Mouse (Mus musculus) mature B cell (primary cell): Measurements from ENCODE around the gene Cobl.

Source experiments
- in situ Hi-C: fragments of 300-500 bp; cut with MboI; formaldehyde crosslinking; loops from 2 replicates; pipeline ENCODE4 v1.14.3; 2019

Gene Cobl

DNA sequence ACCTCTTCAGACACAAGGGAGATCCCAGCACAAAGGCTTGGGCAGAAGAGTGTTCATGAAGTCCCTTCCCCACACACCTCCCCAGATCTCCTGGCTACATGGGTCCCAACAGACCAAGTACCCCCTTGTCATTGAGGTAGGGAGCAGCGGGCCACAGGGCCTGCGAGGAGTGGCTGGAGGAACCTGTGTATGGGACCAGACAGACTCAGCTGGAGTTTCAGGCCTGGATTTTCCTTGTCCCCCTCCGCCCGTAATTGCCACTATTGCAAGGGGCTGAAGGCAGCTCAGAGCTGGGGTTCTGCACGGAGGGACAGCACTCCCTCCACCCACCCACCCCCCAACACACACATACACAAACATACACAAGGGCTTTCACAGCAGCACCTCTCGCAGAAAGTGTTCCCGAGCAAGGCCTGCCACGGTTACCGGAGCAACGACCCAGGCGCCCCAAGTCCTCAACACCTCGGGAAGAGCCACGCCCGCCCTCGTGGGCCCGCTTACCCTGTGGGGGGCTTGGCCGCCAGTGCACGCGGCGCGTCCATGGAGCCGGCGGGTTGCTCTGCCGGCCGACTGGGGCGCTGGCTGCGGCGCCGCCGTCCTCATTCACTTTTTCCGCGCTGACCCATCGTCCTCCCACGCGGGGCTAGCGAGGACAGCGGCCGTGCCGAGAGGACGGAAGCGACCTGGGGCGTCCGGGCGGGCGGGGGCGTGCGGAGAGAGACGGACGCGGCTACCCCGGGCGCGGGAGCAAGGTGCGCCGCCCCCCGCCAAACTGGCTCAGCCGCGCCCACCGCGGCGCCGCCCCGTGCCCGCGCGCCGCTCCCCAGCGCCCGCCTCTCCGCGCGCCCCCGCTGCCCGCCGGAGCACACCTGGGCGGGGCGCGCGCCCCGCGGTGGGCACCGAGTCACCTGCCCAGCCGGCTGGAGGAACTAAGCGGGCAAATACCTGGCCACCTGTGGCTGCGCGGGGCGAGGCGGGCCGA is at the start of gene Cobl:
TSS of gene Cobl (minus strand) at position 780 of the 982 bp plus-strand sequence.
- in situ Hi-C loops: no loop called here

DNA sequence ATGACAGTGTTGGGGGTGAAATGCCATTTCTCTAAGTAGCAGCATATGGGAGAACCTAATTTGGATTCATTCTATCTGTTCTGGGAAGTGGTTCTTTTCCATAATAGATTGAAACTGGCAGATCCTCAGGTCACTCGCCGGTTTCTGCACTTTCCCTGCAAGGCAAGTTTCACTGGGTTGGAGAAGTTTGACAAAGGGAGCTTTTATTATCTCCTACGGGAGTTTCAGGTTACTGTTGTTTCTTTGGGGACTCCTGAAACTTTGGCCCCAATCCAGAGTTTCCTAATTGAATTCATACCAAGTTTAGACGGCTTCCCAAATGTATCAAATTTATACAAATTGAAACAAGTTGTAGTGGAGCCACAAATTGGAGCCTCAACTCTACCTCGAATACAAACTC is 49.0 kb upstream of the Cobl start:
- in situ Hi-C loops: no loop called here

DNA sequence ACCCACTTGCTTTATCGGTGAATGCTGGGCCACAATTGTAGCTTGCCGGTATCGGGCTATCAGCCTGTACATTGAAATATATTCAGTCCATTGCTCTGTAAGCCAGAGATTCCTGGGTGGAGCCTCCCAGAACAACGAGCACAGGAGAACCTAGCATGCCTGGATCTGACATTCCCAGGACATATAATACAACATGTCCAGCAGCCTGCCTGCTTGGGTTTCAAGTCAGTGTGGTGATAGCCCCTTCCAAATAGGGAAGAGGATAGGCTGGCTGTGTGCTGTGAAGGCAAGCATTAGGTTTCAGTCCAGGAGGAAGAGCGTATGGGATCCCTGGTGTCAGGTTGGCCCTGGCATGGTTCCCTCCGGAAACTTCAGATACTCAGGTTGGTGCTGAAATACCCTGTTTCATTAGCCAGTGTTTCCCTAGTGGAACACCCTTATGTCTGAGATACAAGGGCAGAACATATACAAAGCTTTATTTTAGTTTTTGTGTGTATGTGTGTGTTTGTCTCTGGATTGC is 41.7 kb upstream of the Cobl start:
- in situ Hi-C loops: no loop called here

DNA sequence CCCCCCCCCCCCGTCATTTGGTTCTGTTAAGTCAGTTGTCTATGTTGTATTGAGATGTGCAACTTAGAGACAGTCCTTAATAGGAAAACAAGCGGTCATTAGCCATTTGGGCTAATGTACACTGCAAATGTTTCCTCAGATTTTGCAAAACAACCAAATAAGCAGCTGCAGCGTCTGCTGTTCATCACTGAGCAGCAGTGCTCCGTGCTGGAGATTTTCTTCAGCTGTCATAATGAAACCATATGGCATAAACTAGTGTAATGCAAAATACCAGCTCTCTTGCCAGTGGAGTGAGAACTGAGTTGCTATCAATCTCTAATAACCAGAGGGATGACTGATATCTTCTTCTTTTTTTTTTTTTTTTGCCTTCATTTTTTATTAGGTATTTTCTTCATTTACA is 39.0 kb upstream of the Cobl start:
- in situ Hi-C loops: no loop called here

DNA sequence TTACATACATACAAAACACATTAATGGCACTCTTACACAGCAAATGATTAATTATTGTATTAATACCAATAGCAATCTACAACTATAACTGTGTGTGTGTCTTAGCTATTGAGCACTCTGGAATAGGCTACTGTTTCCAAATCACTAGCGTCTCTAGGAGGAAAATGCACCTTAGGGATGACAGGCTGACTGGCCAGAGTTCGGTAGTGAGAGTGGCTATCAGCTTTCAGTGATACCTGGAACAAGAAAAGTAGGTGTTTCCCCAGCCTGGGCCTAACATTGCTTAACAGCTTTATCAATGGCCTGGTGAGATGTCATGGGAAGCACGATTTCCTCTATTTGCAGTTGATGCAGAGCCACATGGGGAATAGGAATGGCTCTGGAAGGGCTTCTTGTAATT is 37.0 kb upstream of the Cobl start:
- in situ Hi-C loops: no loop called here

DNA sequence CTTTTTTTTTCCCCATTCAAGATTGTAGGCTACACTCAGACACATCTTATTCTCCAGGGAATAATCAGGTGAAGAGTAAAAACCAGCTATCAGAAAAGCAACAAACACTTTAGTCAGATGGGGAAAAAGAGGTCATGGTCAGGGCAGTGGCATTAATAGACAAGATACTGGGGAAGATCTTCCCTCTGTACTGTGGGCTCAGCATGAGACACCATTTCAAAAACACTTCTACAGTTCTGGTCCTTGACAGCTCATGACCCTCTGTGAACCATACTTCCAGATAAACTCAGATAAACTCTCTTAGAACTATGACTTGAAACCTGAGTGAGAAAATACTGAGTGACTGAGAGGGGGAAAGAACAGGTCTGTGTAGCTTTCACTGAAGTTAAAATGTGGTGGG is 29.0 kb upstream of the Cobl start:
- in situ Hi-C loops: no loop called here

DNA sequence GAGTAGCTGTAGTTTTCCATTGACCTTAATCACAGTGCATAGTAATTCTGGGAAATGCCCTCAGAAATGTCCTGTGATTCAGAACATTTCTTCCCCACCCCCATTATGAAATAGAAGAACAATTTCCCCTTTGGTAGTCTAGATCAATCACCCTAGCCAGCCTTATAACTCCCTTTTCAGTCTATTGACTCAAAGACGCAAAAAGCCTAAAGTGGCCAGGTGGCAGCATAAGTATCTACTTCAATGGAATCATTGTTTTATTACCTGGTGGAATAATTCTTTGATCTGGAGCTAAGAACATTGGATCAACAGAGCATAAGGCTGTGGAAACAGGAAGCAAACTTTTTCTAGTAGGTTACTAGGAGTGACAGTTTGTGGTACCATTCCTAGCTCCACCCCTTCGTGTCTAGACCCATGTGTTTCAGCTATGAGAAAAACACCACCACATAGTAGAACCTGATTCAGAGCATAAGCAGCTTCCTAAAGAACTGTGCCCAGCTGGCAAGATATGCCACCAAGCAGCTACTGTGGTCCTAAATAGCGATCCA is 15.2 kb upstream of the Cobl start:
- in situ Hi-C loops: no loop called here

DNA sequence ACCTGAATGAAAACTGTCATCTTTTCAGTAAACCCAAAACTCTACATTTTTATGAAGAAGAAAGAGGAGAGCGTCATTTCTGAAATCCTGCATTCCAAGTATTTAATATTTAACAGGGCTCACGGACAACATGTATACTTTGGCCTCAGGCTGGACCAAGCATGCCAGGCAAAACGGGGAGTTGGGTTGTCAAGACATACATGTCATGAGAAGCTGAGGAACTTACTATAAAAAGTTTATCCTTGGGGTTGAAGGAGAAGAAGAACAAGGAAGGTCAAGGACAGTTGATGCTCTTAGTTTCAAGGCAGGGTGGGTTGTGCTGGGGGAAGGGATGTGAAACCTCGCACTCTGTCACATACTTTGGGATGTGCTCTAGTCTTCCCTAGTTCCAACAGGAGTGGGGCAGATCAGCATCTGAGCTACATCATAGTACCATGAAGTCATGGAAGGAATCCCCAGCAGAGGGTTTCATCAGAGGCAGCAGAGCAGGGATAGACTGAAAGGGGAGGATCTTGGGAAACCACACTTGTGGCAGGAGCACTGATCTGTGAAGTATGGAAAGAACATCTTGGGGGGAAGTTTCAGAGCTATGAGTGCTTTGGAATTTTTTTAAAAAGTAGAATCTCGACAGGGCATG is 9.7 kb upstream of the Cobl start:
- in situ Hi-C loops: no loop called here

DNA sequence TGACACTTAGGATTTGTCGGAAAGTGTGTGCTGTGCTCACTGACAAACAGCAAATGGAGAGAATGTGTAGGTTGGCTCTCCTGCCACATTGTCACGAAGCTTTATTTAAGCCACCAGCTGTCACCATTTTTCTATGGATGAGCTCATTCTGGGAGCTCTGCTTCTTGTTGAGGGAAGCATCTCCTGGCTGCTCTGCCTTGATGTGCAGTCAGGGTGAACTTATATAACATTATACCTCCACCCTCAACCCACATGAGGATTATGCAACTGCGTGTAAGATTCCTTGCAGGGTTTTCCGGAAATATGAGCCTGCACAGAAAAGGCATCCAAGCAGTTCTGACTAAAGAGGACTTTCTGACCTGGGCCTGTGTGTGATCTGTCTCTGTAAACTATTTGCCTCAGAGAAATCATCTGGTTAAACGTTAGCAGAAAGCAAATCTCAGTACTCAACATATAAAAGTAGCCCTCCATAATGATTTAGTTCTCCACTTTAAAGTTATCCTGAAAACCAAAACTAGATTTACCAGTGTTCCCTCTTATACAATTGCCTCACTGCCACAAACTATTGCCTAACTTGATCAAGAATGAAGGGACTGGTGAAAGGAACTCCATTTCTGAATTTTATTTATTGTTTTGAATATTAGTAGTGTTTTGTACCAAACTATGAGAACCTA is 9.0 kb upstream of the Cobl start:
- in situ Hi-C loops: no loop called here

DNA sequence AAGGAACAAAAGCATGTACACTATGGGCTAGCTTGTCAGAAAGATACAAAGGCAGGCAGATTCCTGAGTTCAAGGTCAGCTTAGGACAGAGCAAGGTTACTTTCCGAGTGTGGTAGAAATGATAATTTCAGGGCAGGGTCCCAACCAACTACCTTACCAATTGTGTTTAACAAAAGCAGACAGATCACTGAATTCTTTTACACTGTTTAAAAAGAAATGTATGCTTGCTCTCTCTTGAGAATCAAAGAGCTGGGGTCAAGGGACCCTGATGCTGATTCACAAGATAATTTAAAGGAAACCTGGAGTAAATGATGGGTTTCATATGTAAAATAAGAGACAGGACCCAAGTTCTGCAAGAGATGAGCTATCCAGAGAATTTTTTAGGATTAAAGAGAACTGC is 4.9 kb upstream of the Cobl start:
- in situ Hi-C loops: no loop called here

DNA sequence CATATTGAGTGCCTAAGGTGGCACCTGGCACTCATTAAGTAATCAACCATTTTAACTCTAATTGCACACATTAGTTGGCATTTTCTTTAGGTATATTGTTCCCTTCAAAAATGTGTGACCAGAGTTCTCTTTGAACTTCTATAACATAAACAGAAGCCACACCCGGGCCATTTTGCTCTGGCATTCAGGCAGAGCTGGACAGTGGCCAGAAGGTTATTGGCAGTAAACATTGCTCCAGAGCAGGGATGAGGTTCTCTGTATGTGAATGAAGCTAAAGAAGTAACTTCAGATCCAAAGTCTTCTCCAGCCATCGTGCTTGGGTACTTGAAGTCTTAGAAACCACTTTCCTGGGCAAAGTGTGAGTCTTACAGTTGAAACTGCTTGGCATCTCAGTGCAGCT is 3.9 kb upstream of the Cobl start:
- in situ Hi-C loops: no loop called here

DNA sequence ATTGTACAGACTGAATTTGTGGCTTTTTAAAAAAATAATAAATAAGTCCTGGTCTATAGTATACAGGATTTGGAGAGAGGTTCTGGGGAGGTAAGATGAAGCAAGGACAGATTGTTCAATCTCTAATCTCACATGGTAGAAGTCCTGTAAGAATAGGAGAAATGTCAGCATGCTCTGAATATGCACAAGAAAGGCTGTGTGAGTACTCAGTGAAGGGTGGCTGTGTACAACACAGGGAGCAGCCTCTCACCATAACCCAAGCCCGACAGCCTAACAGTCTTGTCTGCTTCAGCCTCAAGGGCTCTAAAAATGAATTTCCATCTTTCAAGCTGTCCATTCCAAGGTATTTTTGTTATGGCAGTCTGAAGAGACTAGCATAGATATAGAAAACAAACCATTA is 3.1 kb upstream of the Cobl start:
- in situ Hi-C loops: no loop called here

DNA sequence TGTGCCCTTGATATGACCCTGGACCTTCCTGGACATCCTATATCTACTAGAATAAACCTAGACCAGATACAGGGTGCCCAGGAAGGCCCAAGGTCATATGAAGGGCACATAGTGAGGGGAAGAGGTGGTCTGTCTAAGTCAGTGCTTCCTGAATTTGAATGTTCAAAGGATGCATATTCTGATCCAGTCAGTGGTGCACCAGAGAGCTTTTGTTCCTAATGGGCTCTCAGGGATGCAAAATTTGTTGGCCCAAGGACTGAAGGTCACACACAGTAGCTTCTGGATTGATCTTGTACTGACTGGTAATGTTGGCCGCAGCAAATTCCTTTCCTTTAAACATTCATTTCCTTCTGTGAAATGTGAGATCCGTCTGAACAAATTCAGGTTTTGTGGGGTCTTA is 2.5 kb upstream of the Cobl start:
- in situ Hi-C loops: no loop called here

DNA sequence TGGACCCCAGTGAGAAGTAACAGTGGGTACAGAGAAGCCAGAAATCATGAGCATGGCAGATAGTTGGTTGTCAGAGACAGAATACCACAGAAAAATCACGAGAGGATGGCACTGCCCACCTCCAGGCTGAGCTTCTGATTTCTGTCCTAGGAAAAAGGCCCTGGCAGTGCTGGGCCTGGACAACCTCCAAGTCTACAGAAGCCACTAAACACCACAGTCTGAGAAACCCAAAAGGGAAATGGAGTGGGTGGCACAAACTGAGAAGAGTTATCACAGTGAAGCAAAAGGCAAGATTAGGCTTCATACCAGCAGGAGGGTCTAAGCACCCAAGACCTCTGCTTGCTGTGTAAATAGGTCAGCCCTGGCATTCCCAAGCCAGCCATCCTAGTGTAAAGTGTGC is 1.8 kb upstream of the Cobl start:
- in situ Hi-C loops: no loop called here

DNA sequence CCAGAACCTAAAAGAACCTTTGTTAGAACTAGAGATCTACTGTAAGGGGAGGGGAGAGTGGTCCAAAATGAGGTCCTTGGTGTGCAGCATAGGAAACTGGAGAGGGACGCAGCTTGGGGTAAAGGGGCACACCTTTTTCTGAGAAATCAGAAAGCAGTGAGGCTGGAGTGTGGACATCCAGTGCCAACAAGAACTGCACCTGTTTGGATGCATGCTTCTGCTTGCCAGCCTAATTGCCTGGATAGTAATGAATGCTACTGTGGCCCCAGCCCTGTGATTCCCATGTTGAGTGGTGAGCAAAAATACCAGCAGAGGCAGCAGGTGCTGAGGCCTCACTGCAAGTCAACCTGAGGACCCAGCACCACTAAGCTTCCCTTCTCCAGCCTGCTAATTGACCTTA is 469 bp upstream of the Cobl start:
- in situ Hi-C loops: no loop called here

DNA sequence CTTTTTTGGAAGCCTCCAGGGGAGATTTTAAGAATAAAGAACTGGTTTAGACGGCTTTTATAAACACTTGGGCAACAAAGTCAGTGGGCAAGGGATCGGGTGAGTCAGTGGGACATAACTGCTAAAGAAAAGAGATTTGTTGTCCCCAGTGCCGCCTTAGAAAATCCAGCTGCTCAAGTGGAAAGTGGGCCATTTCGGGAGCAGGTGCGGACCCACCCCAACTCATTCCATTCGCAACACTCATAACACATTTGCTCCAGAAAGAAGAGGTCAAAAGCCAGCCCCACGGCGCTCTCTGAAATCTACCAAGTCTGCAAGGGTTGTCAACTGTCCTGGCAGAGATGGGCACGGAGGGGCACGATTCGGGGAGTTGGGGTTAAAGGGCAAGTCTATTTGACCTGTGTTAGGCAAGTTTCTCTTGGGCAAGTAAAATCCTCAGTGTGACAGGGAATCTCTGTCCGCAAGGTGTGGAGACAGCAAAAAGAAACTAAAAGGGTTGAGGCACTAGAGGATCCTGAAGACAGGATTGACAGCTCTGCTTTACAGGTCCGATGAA is 1.1 kb downstream of the Cobl start:
- in situ Hi-C loops: no loop called here

DNA sequence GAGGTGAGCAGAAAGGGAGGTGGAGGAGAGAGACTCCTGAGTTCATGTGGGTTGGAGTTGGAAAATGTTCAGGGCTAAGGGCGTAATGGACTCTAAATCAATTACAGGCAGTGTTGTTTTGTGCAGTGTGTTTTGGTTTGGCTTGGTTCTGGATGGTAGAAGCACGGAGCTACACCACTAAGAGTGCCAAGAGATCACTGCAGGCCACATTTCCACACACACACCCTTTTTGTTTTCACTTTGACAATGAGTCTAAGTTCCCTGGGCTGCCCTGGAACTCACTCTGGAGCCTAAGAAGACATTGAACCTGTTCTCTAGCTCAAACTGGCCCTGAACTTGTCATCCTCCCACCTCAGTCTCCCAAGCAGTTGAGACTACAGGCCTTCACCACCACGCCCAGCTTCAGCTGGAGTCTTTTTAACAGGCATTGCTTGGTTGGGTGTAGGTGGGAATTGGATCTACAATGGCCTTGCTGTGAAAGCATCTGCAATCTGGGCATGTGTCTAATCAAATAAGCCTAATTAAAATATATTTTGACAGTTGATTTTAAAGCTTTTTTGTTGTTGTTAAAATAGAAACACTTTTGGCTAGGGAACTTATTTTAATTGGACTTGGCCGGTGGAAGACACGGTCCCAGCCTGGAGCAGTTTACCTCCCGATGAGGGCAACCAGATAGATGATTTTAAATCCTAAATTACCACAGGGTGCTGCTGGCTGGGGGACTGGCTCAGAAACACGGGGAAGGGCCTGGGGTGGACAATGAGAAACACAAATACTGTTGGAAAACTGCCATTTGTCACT is 4.8 kb downstream of the Cobl start:
- in situ Hi-C loops: no loop called here

DNA sequence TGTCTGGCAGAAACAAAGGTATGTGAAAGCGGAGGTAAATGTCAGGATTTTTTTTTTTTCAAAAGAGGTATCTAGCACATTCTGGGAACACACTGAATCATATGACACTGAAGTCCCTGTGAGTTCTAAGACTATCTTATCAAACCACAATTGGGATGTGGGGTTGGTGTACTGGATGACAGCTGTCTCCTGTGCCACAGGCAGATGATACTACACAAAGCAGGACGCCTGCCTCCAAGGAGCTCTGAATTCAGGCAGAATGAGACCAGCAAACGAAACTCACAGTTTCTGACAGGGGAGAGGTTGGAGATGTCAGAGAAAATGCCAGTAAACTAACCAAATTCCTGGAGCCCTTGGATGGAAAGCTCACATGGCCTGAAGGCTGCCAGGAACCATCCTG is 5.9 kb downstream of the Cobl start:
- in situ Hi-C loops: no loop called here

DNA sequence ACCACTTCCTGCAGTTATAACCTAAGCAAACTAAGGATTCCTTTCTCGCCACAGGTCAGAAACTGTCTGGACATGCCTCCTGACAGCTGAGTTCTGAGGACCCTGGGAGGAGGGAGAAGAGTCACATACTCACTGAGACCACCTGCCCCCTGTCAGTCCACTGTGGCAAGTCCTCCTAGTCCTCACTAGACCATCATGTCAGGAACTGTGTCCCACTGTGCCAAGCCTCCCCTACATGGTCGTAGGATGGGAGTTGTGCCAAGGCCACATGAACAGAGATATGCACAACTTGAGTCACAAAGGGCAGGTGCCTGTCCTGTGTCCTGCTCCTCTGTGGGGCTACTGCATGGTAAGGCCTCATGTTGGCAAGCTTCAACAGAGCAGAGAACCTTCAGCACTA is 6.4 kb downstream of the Cobl start:
- in situ Hi-C loops: no loop called here

DNA sequence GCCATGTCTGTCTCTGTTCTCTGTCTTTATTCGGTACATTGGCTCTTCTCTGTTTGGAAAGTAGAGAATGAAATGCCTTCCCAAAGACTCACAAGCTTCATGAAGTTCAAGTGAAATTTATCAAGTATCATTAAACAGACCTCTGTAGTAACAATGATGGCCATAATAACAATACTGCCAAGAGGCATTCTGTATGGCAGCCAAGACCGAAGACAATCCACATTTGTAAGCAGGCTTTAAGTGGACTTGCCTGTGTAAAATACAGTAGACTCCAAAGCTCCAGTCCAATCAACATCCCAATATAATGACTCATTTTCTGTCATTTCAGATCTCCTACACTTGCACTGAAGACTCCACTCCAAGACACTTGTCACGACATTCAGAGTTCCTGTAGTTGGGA is 16.7 kb downstream of the Cobl start:
- in situ Hi-C loops: no loop called here

DNA sequence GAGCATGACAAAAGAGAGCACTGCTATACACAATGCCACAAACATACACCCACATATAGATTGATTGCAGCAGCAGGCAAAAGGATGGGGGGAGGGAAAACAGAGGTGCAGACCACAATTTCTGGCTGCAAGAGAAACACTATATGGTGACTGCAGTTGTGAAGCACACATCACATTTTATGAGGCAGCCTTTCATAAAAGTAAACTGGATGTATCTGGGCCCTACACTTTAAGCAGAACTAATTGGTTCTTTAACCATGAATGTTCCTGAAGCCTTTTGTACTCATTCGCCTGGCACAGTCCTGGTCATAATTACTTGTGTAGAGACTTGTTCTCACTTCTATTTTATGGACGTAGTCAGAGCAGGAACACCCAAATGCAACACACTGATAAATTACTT is 19.5 kb downstream of the Cobl start:
- in situ Hi-C loops: no loop called here
